Mouse (Mus musculus) spleen, adult 18-20 months (tissue): Measurements from ENCODE around the gene Oxct2a.
"Not testable (repeated sequence)": the region's sequence is repeated elsewhere in the genome, so short reads cannot be mapped to it uniquely, and the experiment has no call there.

Source experiments
- DNase-seq, 2 experiments: peaks; one replicate each; pipeline ENCODE4 v3.0.0; 2022; ENCODE audit warnings: mixed read lengths in 2 of 2

Gene Oxct2a

GRCm38 (mm10) chr4:123308292-123308691, 15.1 kb downstream of the Oxct2a start:
- DNase-seq, result no peak

GRCm38 (mm10) chr4:123306999-123307398, 16.4 kb downstream of the Oxct2a start:
- DNase-seq, result no peak

GRCm38 (mm10) chr4:123305789-123306188, 17.6 kb downstream of the Oxct2a start:
- DNase-seq, result peak in 1 of 2 experiments; percentile 26

GRCm38 (mm10) chr4:123298980-123299670, 24.3 kb downstream of the Oxct2a start:
- no peak for DNase-seq

GRCm38 (mm10) chr4:123298226-123298625, 25.2 kb downstream of the Oxct2a start:
- DNase-seq, result no peak

- DNase-seq, result no peak
Measured at GRCm38 (mm10) chr4:123297195-123297960, 26.1 kb downstream of the Oxct2a start.

GRCm38 (mm10) chr4:123296148-123296534, 27.3 kb downstream of the Oxct2a start:
- DNase-seq, result no peak

GRCm38 (mm10) chr4:123295516-123296147, 27.8 kb downstream of the Oxct2a start:
- no peak for DNase-seq

- DNase-seq, result not testable (repeated sequence)
Measured at GRCm38 (mm10) chr4:123295026-123295425, 28.4 kb downstream of the Oxct2a start.

GRCm38 (mm10) chr4:123293661-123294443, 29.6 kb downstream of the Oxct2a start:
- no peak for DNase-seq

- DNase-seq, result no peak
Measured at GRCm38 (mm10) chr4:123292989-123293388, 30.4 kb downstream of the Oxct2a start.

- no peak for DNase-seq
Measured at GRCm38 (mm10) chr4:123292390-123292789, 31.0 kb downstream of the Oxct2a start.

- DNase-seq, result no peak
Measured at GRCm38 (mm10) chr4:123289038-123289437, 34.4 kb downstream of the Oxct2a start.

- DNase-seq, result no peak
Measured at GRCm38 (mm10) chr4:123286790-123287189, 36.6 kb downstream of the Oxct2a start.

- DNase-seq, result no peak
Measured at GRCm38 (mm10) chr4:123284731-123285624, 38.5 kb downstream of the Oxct2a start.

GRCm38 (mm10) chr4:123283675-123284064, 39.8 kb downstream of the Oxct2a start:
- not testable (repeated sequence) for DNase-seq

GRCm38 (mm10) chr4:123282915-123283674, 40.3 kb downstream of the Oxct2a start:
- peak; percentile 32 for DNase-seq

- DNase-seq, result peak; percentile 87 to 93
Measured at GRCm38 (mm10) chr4:123282500-123282899, 40.9 kb downstream of the Oxct2a start.

GRCm38 (mm10) chr4:123280117-123280516, 43.3 kb downstream of the Oxct2a start:
- no peak for DNase-seq
